Comparison of ENCODE assay signal across 14 mouse cellular contexts in the genomic region with DNA sequence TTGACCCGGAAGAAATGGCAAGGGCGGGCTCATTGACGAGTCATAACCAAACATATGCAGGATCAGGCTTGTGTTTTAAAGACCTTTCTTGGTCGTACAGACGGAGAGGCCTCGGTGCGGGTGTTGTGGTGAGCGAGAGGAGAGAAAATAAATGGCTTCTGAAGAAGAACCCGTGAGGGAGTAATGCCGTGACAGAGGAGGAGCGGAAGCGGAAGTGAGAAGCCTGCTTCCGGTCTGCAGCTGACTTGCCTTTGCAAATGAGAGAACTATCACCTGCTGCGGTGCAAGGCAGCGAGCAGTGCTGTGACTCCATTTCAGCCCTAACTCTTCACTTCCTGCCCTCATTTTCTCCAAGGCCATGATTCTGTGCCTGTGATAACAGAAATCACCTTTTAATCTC. TPM values are rescaled to one million over a fixed set of nuclear protein-coding genes. Genes with fewer than 3 reads are reported as not detected.
DNase-seq lines count a peak whose midpoint lies in the region.
"Had no signal": no experiment of that assay in that cellular context is flagged by ENCODE, and none has a peak within 500 bp of the region (broad histone marks: within the 10 kb centered on the region; RNA-seq: fewer than 3 reads in every experiment).

No protein-coding gene starts in this region.

- no peaks in the 10 kb centered on the region for H3K9me3 ChIP-seq in megakaryocyte, embryonic 14.5 days
- H3K9me3 ChIP-seq: embryonic facial prominence, embryonic 15.5 days; neural tube, embryonic 12.5 days had no signal

- peak overlapping the region; percentile 69 for H3K4me3 ChIP-seq in megakaryocyte, embryonic 14.5 days (replicated peaks)
- H3K4me3 ChIP-seq: embryonic facial prominence, embryonic 15.5 days; neural tube, embryonic 12.5 days had no signal

- H3K27me3 ChIP-seq in megakaryocyte, embryonic 14.5 days (replicated peaks), result no peaks in the 10 kb centered on the region
- H3K27me3 ChIP-seq: embryonic facial prominence, embryonic 15.5 days; neural tube, embryonic 12.5 days had no signal

- peaks cover 90% of the 10 kb centered on the region for H3K36me3 ChIP-seq in megakaryocyte, embryonic 14.5 days (replicated peaks; ENCODE audit: low read length)

- intact Hi-C loops in heart, postnatal 10 days (cut with DNase I), result no loop called here

- H3K4me1 ChIP-seq in megakaryocyte, embryonic 14.5 days, result peaks cover 86% of the 10 kb centered on the region
- H3K4me1 ChIP-seq: neural tube, embryonic 12.5 days had no signal

- peak; percentile 24 for DNase-seq in lung, postnatal 36 days
- no peak for DNase-seq in lung, postnatal 14 days
- DNase-seq in T-cell, adult 2 months (ENCODE audit: low spot score), result peak; percentile 79
- DNase-seq in thymus, postnatal 14 days, result peak; percentile 75
- DNase-seq in layer of hippocampus, postnatal 10 days (ENCODE audit: low spot score in 2 of 2), result no peak
- DNase-seq in heart, postnatal 10 days, result no peak
- no peak for DNase-seq in retina, postnatal 1 day
- DNase-seq: cerebellum, adult 9-11 months; forebrain, postnatal 0 days; heart, postnatal 14 days; kidney, postnatal 36 days had no signal

RNA-seq across cellular contexts. Expression of gene D16Ertd472e, which starts 16.4 kb away (rescaled TPM):
- polyA plus RNA-seq in megakaryocyte, embryonic 14.5 days (2012; ENCODE audit: insufficient read depth, low replicate concordance), result 14.9 and 19.1 TPM in 2 replicates
- total RNA-seq in layer of hippocampus, postnatal 10 days (2021), result 10 to 100 TPM; 10.8 to 12.0 TPM
- total RNA-seq in heart, postnatal 10 days (2021), result 1 to 10 TPM; 8.6 to 8.8 TPM

Comparison
In these comparisons a context has a peak if more than half of its experiments do, and no peak if none do; other contexts are left out.
1. DNase-seq: peak in lung, postnatal 36 days (single experiment), T-cell, adult 2 months (single experiment) and thymus, postnatal 14 days (single experiment); none in lung, postnatal 14 days (single experiment), layer of hippocampus, postnatal 10 days (0 of 2), heart, postnatal 10 days (0 of 2) and retina, postnatal 1 day (single experiment).